Comparison of ENCODE assay signal across 14 mouse cellular contexts in genomic region chr4:96188671-96189070, GRCm38 (mm10). TPM values are rescaled to one million over a fixed set of nuclear protein-coding genes. Genes with fewer than 3 reads are reported as not detected.
"Had no signal": no experiment of that assay in that cellular context is flagged by ENCODE, and none has a peak within 500 bp of the region (broad histone marks: within the 10 kb centered on the region; RNA-seq: fewer than 3 reads in every experiment).

No protein-coding gene starts in this region.

RNA-seq across cellular contexts. Expression of gene Cyp2j12, which starts 47.7 kb away (rescaled TPM):
- total RNA-seq: neutrophil, adult 5-6 weeks had no signal
- polyA plus RNA-seq: neural tube, embryonic 13.5 days; neural tube, embryonic 14.5 days; neural tube, embryonic 15.5 days; small intestine, adult 2 months; spleen, adult 2 months; stomach, embryonic 14.5 days; stomach, embryonic 15.5 days; stomach, embryonic 16.5 days; stomach, postnatal 0 days; testis, adult 2 months; thymus, adult 2 months; thymus, postnatal 0 days; urinary bladder, adult 2 months had no signal

RNA-seq across cellular contexts. Expression of gene Cyp2j7, which starts 47.8 kb away (rescaled TPM):
- total RNA-seq: neutrophil, adult 5-6 weeks had no signal
- polyA plus RNA-seq: neural tube, embryonic 13.5 days; neural tube, embryonic 14.5 days; neural tube, embryonic 15.5 days; small intestine, adult 2 months; spleen, adult 2 months; stomach, embryonic 14.5 days; stomach, embryonic 15.5 days; stomach, embryonic 16.5 days; stomach, postnatal 0 days; testis, adult 2 months; thymus, adult 2 months; thymus, postnatal 0 days; urinary bladder, adult 2 months had no signal
